Mouse (Mus musculus): ENCODE data around the gene Ldlrad3.

DNA sequence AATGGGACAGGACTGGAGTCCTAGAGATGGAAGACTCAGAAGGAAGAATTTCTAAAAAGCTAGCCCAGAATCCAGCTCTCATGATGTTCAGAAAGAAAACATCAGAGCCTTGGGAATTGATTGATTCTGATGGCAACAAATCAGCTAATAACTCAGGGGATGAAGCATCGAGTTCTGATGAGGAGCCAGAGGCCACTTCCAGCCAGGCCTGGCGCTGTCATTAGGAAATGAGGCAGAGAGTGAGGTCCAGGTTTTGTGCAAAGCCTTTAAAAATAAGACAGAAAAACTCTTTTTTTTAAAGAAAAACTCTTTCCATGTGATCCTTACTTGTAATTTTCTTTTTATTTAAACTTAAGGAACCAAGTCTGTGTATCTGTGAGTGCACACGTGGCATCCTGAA lies 252.9 kb downstream of the Ldlrad3 start:
- TF ChIP-seq POLR2AphosphoS2 (IDR thresholded peaks at IDR 0.05; ENCODE audit: low read length) (no peak), CTCF (IDR thresholded peaks at IDR 0.05 in 2 of 3, conservative IDR thresholded peaks at IDR 0.05 in 1 of 3; ENCODE audit: control insufficient read depth in 1 of 3, insufficient read depth in 1 of 3, low read depth in 2 of 3, low read length in 3 of 3, poor library complexity in 1 of 3, severe bottlenecking in 1 of 3) (no peak), RAD21 (IDR thresholded peaks at IDR 0.05; ENCODE audit: low read depth, low read length) (no peak), E2F4 (IDR thresholded peaks at IDR 0.05; ENCODE audit: borderline replicate concordance, low read depth, low read length) (no peak), CHD2 (IDR thresholded peaks at IDR 0.05; ENCODE audit: low read length) (no peak), EP300 (IDR thresholded peaks at IDR 0.05; ENCODE audit: low read depth in 1 of 2, low read length in 2 of 2) (no peak)
